Mouse (Mus musculus) spleen, postnatal 4 days (tissue): ENCODE measurements around the gene Ofd1.

ENCODE experiments used
- DNase-seq, 2 experiments: peaks; one replicate each; pipeline ENCODE4 v3.0.0; 2022; ENCODE audit warnings: low spot score in 2 of 2

Ofd1 gene

GRCm38 (mm10) chrX:166440616-166441063 is at the start of gene Ofd1:
Gene Ofd1 (minus strand): TSS chrX:166440704.
- peak; percentile 87 to 93 for DNase-seq

GRCm38 (mm10) chrX:166479365-166479983 is 39.0 kb upstream of the Ofd1 start, which contains the start of gene Rab9:
Gene Rab9 (minus strand): TSS chrX:166479867.
- DNase-seq, result peak; percentile 92 to 93

GRCm38 (mm10) chrX:166478631-166479364 is 38.3 kb upstream of the Ofd1 start:
- DNase-seq, result no peak

- no peak for DNase-seq
Measured at GRCm38 (mm10) chrX:166477393-166477792, 36.9 kb upstream of the Ofd1 start.

- no peak for DNase-seq
Measured at GRCm38 (mm10) chrX:166472612-166473011, 32.1 kb upstream of the Ofd1 start.

- no peak for DNase-seq
Measured at GRCm38 (mm10) chrX:166468321-166468720, 27.8 kb upstream of the Ofd1 start.

- no peak for DNase-seq
Measured at GRCm38 (mm10) chrX:166455525-166455924, 15.0 kb upstream of the Ofd1 start.

- DNase-seq, result no peak
Measured at GRCm38 (mm10) chrX:166454331-166454730, 13.8 kb upstream of the Ofd1 start.

GRCm38 (mm10) chrX:166453532-166453931 is 13.0 kb upstream of the Ofd1 start:
- no peak for DNase-seq

- DNase-seq, result no peak
Measured at GRCm38 (mm10) chrX:166444552-166444951, 4.0 kb upstream of the Ofd1 start.

- DNase-seq, result no peak
Measured at GRCm38 (mm10) chrX:166440036-166440615, 378 bp downstream of the Ofd1 start, which contains the start of gene Trappc2. Gene Trappc2 (plus strand): TSS chrX:166440574.

- no peak for DNase-seq
Measured at GRCm38 (mm10) chrX:166434812-166435211, 5.7 kb downstream of the Ofd1 start.

- peak in 1 of 2 experiments; percentile 12 for DNase-seq
Measured at GRCm38 (mm10) chrX:166416196-166416595, 24.3 kb downstream of the Ofd1 start.

GRCm38 (mm10) chrX:166407865-166408264 is 32.6 kb downstream of the Ofd1 start:
- DNase-seq, result no peak

GRCm38 (mm10) chrX:166393753-166394152 is 46.8 kb downstream of the Ofd1 start:
- no peak for DNase-seq

- no peak for DNase-seq
Measured at GRCm38 (mm10) chrX:166386656-166387055, 53.8 kb downstream of the Ofd1 start.

- no peak for DNase-seq
Measured at GRCm38 (mm10) chrX:166384935-166385334, 55.6 kb downstream of the Ofd1 start.

GRCm38 (mm10) chrX:166383606-166384005 is 56.9 kb downstream of the Ofd1 start:
- no peak for DNase-seq

GRCm38 (mm10) chrX:166378652-166379051 is 61.9 kb downstream of the Ofd1 start:
- no peak for DNase-seq

GRCm38 (mm10) chrX:166376681-166377328 is 63.7 kb downstream of the Ofd1 start:
- DNase-seq, result no peak

- no peak for DNase-seq
Measured at GRCm38 (mm10) chrX:166365458-166366213, 74.9 kb downstream of the Ofd1 start.
